Mouse (Mus musculus) limb, embryonic 14.5 days (tissue): ENCODE measurements around the gene Wdr93. TPM values are rescaled to one million over a fixed set of nuclear protein-coding genes. Genes with fewer than 3 reads are reported as not detected.

Experiments used
- ATAC-seq: fragments of 200-750 bp; cut with Nextera tagmentation; 2 replicates; pipeline ENCODE4 v1.8.0; 2017; ENCODE audit warnings: low read depth, moderate number of reproducible peaks, moderate TSS enrichment; ENCODE audit not compliant: low FRiP score
- DNase-seq: peaks from one replicate; pipeline ENCODE4 v3.0.0-alpha.2; 2015; ENCODE audit warnings: low spot score
- H3K27ac ChIP-seq: fragments of 300-500 bp; sonication (generic); replicated peaks from 2 replicates; pipeline ENCODE4 v1.5.1; 2014; ENCODE audit warnings: low read depth, mild to moderate bottlenecking, low read length, moderate library complexity, mixed read lengths
- H3K27me3 ChIP-seq: fragments of 300-500 bp; sonication (generic); 2 replicates; pipeline ENCODE4 v1.6.1; 2014; ENCODE audit warnings: low read length, mixed read lengths; ENCODE audit not compliant: control insufficient read depth, insufficient read depth
- H3K36me3 ChIP-seq: fragments of 300-500 bp; sonication (generic); 2 replicates; pipeline ENCODE4 v1.6.1; 2014; ENCODE audit warnings: mild to moderate bottlenecking, low read length, moderate library complexity, mixed read lengths; ENCODE audit not compliant: control insufficient read depth, insufficient read depth
- H3K4me1 ChIP-seq: fragments of 300-500 bp; sonication (generic); 2 replicates; pipeline ENCODE4 v1.6.1; 2014; ENCODE audit warnings: antibody characterized with exemption, low read length, mixed read lengths; ENCODE audit not compliant: control insufficient read depth, insufficient read depth
- H3K4me2 ChIP-seq: fragments of 300-500 bp; sonication (generic); replicated peaks from 2 replicates; pipeline ENCODE4 v1.6.1; 2014; ENCODE audit warnings: low read depth, mild to moderate bottlenecking, low read length, moderate library complexity; ENCODE audit not compliant: severe bottlenecking
- H3K4me3 ChIP-seq: fragments of 300-500 bp; sonication (generic); replicated peaks from 2 replicates; pipeline ENCODE4 v1.5.1; 2014; ENCODE audit warnings: low read length
- H3K9ac ChIP-seq: fragments of 300-500 bp; sonication (generic); 2 replicates; pipeline ENCODE4 v1.6.1; 2014; ENCODE audit warnings: mild to moderate bottlenecking, low read depth, low read length, moderate library complexity; ENCODE audit not compliant: severe bottlenecking
- H3K9me3 ChIP-seq: fragments of 300-500 bp; sonication (generic); 2 replicates; pipeline ENCODE4 v1.6.1; 2016; ENCODE audit warnings: low read length; ENCODE audit not compliant: control insufficient read depth
- POLR2A ChIP-seq: fragments of 200-500 bp; IDR thresholded peaks from 2 replicates; pipeline ENCODE4 v1.8.0; 2012; ENCODE audit warnings: inconsistent platforms, mild to moderate bottlenecking, moderate library complexity, borderline replicate concordance; ENCODE audit not compliant: insufficient read depth, insufficient read length; ENCODE audit errors: extremely low read depth
- WGBS: fragments of 180-500 bp; shearing (Covaris S2); extraction: QIAGEN DNeasy Blood & Tissue Kit; methylation state at CpG from one replicate; pipeline ENCODE4 v1.1.7; 2014; 5-methylcytosine and 5-hydroxymethylcytosine counted together
- polyA plus RNA-seq, 2 experiments: library from polyadenylated mRNA; depleted of rRNA in 1 of 2; stranded (reverse) in 1 of 2; unstranded in 1 of 2; fragments of >200 nt; fragmentation: Nextera tagmentation in 1 of 2; extraction: Ambion mirVana in 1 of 2; gene quantifications; 2 replicates each; pipeline versions ENCODE4 v1.2.1 to v1.2.3; 2012 to 2014

The Wdr93 gene
- polyA plus RNA-seq, 2 experiments: 0.12 to 0.21 TPM

GRCm38 (mm10) chr7:79793688-79794087, 50.7 kb downstream of the Wdr93 start, which contains the start of gene Mesp1:
Gene Mesp1, minus strand, starts transcription at chr7:79793788.
- DNase-seq (no peak), ATAC-seq (no peak)
- Histone ChIP-seq H3K27me3 (peaks cover 39% of the 10 kb centered on the region), H3K4me1 (peaks cover 6% of the 10 kb centered on the region; the same call in 1 of the 2 replicates), H3K9ac (peak within 1 kb of the TSS; percentile 55), H3K27ac (no peak within 1 kb of the TSS), H3K9me3 (no peaks in the 10 kb centered on the region), H3K4me3 (peak within 1 kb of the TSS; percentile 50), H3K36me3 (no peaks in the 10 kb centered on the region), H3K4me2 (peak within 1 kb of the TSS; percentile 85)
- WGBS: 62% methylated on average over 6 of the region's 6 CpGs
- no peak for TF ChIP-seq POLR2A

DNA sequence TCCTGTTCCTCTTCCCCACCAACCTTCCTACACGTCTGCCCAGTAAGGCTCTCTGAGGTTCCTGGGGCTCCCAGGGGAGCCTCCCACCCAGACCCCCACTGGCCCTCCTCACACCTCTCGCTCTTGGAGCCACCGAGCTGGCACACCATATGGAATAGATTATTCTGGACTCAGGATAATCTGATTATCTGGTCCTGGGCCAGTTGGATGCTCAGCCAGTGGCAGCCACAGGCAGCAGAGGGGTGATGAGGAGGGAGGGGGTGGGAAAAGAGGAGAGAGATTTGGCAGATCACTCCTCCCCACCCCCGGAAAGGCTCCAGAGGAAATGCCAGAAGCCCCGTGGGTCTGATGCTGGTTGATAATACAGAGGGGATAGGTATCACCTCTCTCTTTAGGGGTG, 55.6 kb downstream of the Wdr93 start:
- Histone ChIP-seq H3K4me2 (no peak overlapping the region), H3K27me3 (peaks cover 11% of the 10 kb centered on the region), H3K27ac (no peak overlapping the region), H3K36me3 (no peaks in the 10 kb centered on the region), H3K4me3 (no peak overlapping the region), H3K9me3 (no peaks in the 10 kb centered on the region), H3K4me1 (no peaks in the 10 kb centered on the region), H3K9ac (no peak overlapping the region)
- WGBS: 7% methylated on average over 5 of the region's 5 CpGs
- DNase-seq (no peak), ATAC-seq (no peak)
- TF ChIP-seq POLR2A: no peak

DNA sequence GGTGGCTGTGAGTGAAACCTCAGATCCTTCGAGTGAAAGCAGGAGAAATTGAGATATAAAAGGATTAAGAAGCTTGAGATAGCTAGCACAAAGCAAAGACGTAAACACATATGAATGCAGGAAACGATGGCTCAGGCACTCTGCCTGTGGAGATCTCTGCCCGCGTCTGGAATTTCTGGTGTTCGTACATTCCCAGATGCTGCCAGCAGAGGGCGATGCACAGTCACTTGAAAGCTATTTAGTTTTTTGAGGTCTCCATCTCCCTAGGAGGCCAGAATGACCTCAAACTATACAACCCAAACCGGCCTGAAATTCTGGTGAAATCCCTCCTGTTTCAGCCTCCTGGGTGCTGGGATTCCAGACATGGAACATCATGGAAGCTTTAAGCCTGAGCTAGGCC, 56.1 kb downstream of the Wdr93 start:
- Histone ChIP-seq H3K27ac (no peak overlapping the region), H3K4me1 (no peaks in the 10 kb centered on the region), H3K9me3 (no peaks in the 10 kb centered on the region), H3K9ac (no peak overlapping the region), H3K27me3 (peaks cover 7% of the 10 kb centered on the region), H3K36me3 (no peaks in the 10 kb centered on the region), H3K4me2 (no peak overlapping the region), H3K4me3 (no peak overlapping the region)
- DNase-seq (peak; percentile 83), ATAC-seq (peak; percentile 53; the same call in 1 of the 2 replicates)
- 3% methylated on average over 8 of the region's 8 CpGs for WGBS
- TF ChIP-seq POLR2A: no peak

DNA sequence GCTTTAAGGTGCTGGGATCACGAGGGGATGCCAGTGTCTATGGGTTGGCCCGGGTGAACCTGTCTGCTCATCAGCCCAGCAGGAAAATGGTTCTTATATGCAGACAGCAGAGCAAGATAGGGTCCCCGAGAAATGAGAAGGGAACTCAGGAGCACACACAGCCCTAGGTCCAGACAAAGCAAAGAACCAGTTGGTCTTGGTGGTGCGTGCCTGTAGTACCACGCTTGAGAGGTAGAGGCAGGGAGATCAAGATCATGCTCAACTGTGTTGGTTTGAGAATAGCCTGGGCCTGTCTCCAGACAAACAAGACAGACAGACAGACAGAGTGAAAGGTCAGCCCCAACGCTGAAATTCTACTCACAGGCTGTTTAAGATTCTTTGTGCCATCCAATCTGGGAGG, 56.5 kb downstream of the Wdr93 start:
- no peak for ATAC-seq
- no peak for TF ChIP-seq POLR2A
- DNase-seq: no peak
- Histone ChIP-seq H3K4me2 (no peak overlapping the region), H3K4me1 (no peaks in the 10 kb centered on the region), H3K9me3 (no peaks in the 10 kb centered on the region), H3K27me3 (peaks cover 3% of the 10 kb centered on the region; the same call in 1 of the 2 replicates), H3K4me3 (no peak overlapping the region), H3K9ac (no peak overlapping the region), H3K36me3 (no peaks in the 10 kb centered on the region), H3K27ac (no peak overlapping the region)
- 73% methylated on average over 6 of the region's 6 CpGs for WGBS

- H3K9ac ChIP-seq: no peak overlapping the region
- H3K4me1 ChIP-seq: no peaks in the 10 kb centered on the region
- H3K27me3 ChIP-seq: no peaks in the 10 kb centered on the region
- no peaks in the 10 kb centered on the region for H3K9me3 ChIP-seq
- H3K4me2 ChIP-seq: no peak overlapping the region
- no peak for DNase-seq
- ATAC-seq: no peak
- 80% methylated on average over 4 of the region's 4 CpGs for WGBS
- no peak overlapping the region for H3K27ac ChIP-seq
- TF ChIP-seq POLR2A: no peak
- H3K36me3 ChIP-seq: no peaks in the 10 kb centered on the region
- no peak overlapping the region for H3K4me3 ChIP-seq
Measured at GRCm38 (mm10) chr7:79800336-79800735, 57.4 kb downstream of the Wdr93 start.

DNA sequence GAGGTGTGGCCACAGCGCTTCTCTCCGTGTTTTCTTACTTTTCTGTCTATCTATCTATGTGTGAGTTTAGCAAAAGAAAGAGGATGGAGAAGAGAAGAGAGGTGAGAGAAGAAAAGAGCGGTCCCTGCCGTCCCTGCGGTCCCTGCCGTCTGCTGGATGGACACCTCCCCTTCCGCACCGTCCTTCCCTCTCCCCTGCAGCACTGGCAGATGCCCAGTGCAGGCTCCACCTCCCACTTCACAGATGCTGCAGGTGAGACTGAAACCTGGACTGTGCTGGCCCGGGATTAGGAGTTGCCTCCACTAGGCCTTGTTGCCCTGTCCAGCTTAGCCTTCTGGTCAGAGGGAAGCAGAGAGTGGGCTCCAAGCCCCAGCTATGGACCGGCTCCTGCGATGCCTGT, 58.4 kb downstream of the Wdr93 start:
- H3K4me3 ChIP-seq: no peak overlapping the region
- H3K4me1 ChIP-seq: no peaks in the 10 kb centered on the region
- H3K9me3 ChIP-seq: no peaks in the 10 kb centered on the region
- DNase-seq (no peak), ATAC-seq (no peak)
- no peak overlapping the region for H3K27ac ChIP-seq
- WGBS: 72% methylated on average over 11 of the region's 11 CpGs
- H3K36me3 ChIP-seq: no peaks in the 10 kb centered on the region
- H3K9ac ChIP-seq: no peak overlapping the region
- H3K4me2 ChIP-seq: no peak overlapping the region
- H3K27me3 ChIP-seq: no peaks in the 10 kb centered on the region
- no peak for TF ChIP-seq POLR2A
